Mouse (Mus musculus): ENCODE results near the gene Pde12. TPM values are rescaled to one million over a fixed set of nuclear protein-coding genes. Genes with fewer than 3 reads are reported as not detected.
"Not testable (repeated sequence)": the region's sequence is repeated elsewhere in the genome, so short reads cannot be mapped to it uniquely, and the experiment has no call there.

The Pde12 gene
- polyA plus RNA-seq (2015; fragmentation: Nextera tagmentation; extraction: Ambion mirVana): 11.5 and 12.2 TPM in 2 replicates

- Histone ChIP-seq H3K4me1 (replicated peaks) (peaks cover 35% of the 10 kb centered on the region), H3K4me2 (peak within 1 kb of the TSS; percentile 100), H3K36me3 (peaks cover 18% of the 10 kb centered on the region), H3K9me3 (no peaks in the 10 kb centered on the region), H3K27me3 (0 out of 2 replicates have a peak, but pooled peaks cover 6% of the 10 kb centered on the region), H3K9ac (peak within 1 kb of the TSS; percentile 93), H3K4me3 (peak within 1 kb of the TSS; percentile 99), H3K27ac (replicated peaks) (peak within 1 kb of the TSS; percentile 82)
- WGBS: under 1% methylated on average over 70 of the region's 70 CpGs
- ATAC-seq (ENCODE audit: low read depth): peak; percentile 94
Measured at GRCm38 (mm10) chr14:26669292-26670073, at the start of gene Pde12. Gene Pde12 (minus strand): TSS chr14:26669883.

GRCm38 (mm10) chr14:26705246-26705645 is 35.6 kb upstream of the Pde12 start:
- H3K27ac ChIP-seq (replicated peaks); ATAC-seq (ENCODE audit: low read depth); H3K4me2 ChIP-seq; H3K4me1 ChIP-seq (replicated peaks); H3K27me3 ChIP-seq; H3K36me3 ChIP-seq; H3K9me3 ChIP-seq; H3K4me3 ChIP-seq; H3K9ac ChIP-seq: not testable (repeated sequence)
- WGBS: 82% methylated on average over 5 of the region's 5 CpGs

- H3K36me3 ChIP-seq: no peaks in the 10 kb centered on the region
- H3K4me1 ChIP-seq (replicated peaks): no peaks in the 10 kb centered on the region
- no peak overlapping the region for H3K4me3 ChIP-seq
- no peaks in the 10 kb centered on the region for H3K27me3 ChIP-seq
- H3K9ac ChIP-seq: no peak overlapping the region
- no peaks in the 10 kb centered on the region for H3K9me3 ChIP-seq
- ATAC-seq (ENCODE audit: low read depth): no peak
- H3K27ac ChIP-seq (replicated peaks): no peak overlapping the region
- no peak overlapping the region for H3K4me2 ChIP-seq
Measured at GRCm38 (mm10) chr14:26697912-26698311, 28.2 kb upstream of the Pde12 start.

- Histone ChIP-seq H3K27me3 (no peaks in the 10 kb centered on the region), H3K9me3 (no peaks in the 10 kb centered on the region), H3K27ac (replicated peaks) (no peak within 1 kb of the TSS), H3K4me3 (no peak within 1 kb of the TSS), H3K36me3 (no peaks in the 10 kb centered on the region), H3K4me1 (replicated peaks) (no peaks in the 10 kb centered on the region), H3K4me2 (no peak within 1 kb of the TSS), H3K9ac (no peak within 1 kb of the TSS)
- 93% methylated on average over 3 of the region's 3 CpGs for WGBS
- ATAC-seq (ENCODE audit: low read depth): no peak
Measured at GRCm38 (mm10) chr14:26692974-26693373, 23.3 kb upstream of the Pde12 start, which contains the start of gene Dnah12. Gene Dnah12 (plus strand): TSS chr14:26693274.

DNA sequence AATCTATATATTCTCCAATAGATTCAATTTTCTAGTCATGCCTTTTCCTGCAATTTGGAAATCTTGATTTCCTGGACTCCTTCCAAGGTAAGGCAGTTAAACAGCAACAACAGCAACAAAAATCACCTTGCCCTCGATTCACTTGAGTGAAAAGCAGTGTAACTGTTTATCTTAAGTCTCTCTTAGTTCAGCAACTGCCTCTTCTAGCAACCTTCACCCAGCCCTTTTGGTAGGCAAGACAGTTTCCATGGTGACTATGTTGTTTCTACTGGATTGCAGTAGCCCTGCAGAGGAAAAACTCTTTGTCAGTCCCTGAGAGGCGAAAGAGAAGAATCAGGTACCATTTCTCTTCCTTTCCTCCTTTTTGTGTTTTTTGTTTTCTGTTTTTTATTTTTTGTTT is 21.7 kb upstream of the Pde12 start:
- 54% methylated on average over 2 of the region's 2 CpGs for WGBS
- Histone ChIP-seq H3K27me3 (no peaks in the 10 kb centered on the region), H3K9me3 (no peaks in the 10 kb centered on the region), H3K4me2 (no peak overlapping the region), H3K9ac (no peak overlapping the region), H3K4me3 (no peak overlapping the region), H3K4me1 (replicated peaks) (no peaks in the 10 kb centered on the region), H3K36me3 (no peaks in the 10 kb centered on the region), H3K27ac (replicated peaks) (no peak overlapping the region)
- ATAC-seq (ENCODE audit: low read depth): no peak

DNA sequence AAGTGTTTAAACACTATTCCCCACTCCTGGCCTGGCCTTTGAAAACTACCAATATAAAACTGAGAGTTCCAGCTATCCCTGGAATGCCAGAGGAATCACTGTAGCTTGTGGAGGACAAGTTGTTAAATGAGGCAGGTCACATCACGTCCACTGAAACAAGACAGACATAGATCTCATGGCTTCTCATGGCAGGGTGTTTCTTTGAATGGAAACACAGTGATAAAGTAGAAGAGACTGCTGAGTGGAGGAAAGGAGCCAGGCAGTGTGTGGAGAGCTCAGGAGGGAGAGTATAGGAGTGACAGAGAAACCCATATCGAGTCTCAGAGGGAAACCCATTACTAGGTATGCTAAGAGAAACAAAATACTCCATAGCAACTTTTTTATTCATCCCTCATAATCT is 21.0 kb upstream of the Pde12 start:
- ATAC-seq (ENCODE audit: low read depth): no peak
- Histone ChIP-seq H3K4me1 (replicated peaks) (no peaks in the 10 kb centered on the region), H3K27ac (replicated peaks) (no peak overlapping the region), H3K4me3 (no peak overlapping the region), H3K9me3 (no peaks in the 10 kb centered on the region), H3K9ac (no peak overlapping the region), H3K27me3 (no peaks in the 10 kb centered on the region), H3K36me3 (no peaks in the 10 kb centered on the region), H3K4me2 (no peak overlapping the region)
- WGBS: 73% methylated on average over 2 of the region's 2 CpGs

- WGBS: 85% methylated on average over 5 of the region's 5 CpGs
- no peaks in the 10 kb centered on the region for H3K36me3 ChIP-seq
- H3K27me3 ChIP-seq: peaks cover 12% of the 10 kb centered on the region; the same call in 1 of the 2 replicates
- H3K4me1 ChIP-seq (replicated peaks): no peaks in the 10 kb centered on the region; the same call in 1 of the 2 replicates
- H3K9ac ChIP-seq: no peak overlapping the region
- no peak overlapping the region for H3K4me2 ChIP-seq
- no peak for ATAC-seq (ENCODE audit: low read depth)
- H3K4me3 ChIP-seq: no peak overlapping the region
- no peaks in the 10 kb centered on the region for H3K9me3 ChIP-seq
- H3K27ac ChIP-seq (replicated peaks): no peak overlapping the region
Measured at GRCm38 (mm10) chr14:26675791-26676190, 6.1 kb upstream of the Pde12 start.

- peaks cover 12% of the 10 kb centered on the region; the same call in 1 of the 2 replicates for H3K27me3 ChIP-seq
- H3K4me3 ChIP-seq: no peak overlapping the region
- 20% methylated on average over 12 of the region's 12 CpGs for WGBS
- no peaks in the 10 kb centered on the region for H3K36me3 ChIP-seq
- H3K4me2 ChIP-seq: no peak overlapping the region
- no peak for ATAC-seq (ENCODE audit: low read depth)
- H3K4me1 ChIP-seq (replicated peaks): peaks cover 4% of the 10 kb centered on the region
- no peaks in the 10 kb centered on the region for H3K9me3 ChIP-seq
- H3K27ac ChIP-seq (replicated peaks): no peak overlapping the region
- H3K9ac ChIP-seq: no peak overlapping the region
Measured at GRCm38 (mm10) chr14:26675371-26675770, 5.7 kb upstream of the Pde12 start.

DNA sequence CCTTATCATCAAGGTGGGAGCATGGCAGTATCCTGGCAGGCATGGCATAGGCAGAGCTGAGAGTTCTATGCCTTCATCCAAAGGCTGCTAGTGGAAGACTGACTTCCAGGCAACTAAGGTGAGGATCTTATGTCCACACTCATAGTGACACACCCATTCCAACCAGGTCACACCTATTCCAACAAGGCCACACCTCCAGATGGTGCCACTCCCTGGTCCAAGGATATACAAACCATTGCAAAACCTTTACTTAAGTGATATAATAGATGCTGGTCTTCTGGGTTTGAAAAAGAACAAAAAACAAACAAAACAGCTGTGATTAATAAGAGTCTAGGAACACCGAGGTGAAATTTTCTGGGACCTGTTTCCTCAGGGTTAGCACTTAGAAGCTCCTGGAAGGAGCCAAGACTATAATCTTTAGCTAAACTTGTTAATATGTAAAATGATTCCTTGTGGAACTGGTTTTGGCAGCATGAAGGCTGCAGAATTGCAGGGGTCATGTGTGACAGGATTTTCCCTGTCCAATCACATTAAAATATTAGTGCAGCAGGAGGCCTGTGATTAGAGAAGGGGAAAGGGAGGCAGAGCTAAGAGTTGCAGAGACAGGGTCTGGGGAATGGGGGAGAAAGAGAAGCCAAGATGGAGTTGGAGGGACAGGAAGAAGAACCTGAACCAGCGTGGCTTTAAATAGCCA is 4.9 kb upstream of the Pde12 start:
- H3K4me1 ChIP-seq (replicated peaks); H3K4me3 ChIP-seq; H3K27ac ChIP-seq (replicated peaks); H3K4me2 ChIP-seq; H3K9ac ChIP-seq; H3K9me3 ChIP-seq; H3K36me3 ChIP-seq; ATAC-seq (ENCODE audit: low read depth): not testable (repeated sequence)
- WGBS: 90% methylated on average over 2 of the region's 2 CpGs
- H3K27me3 ChIP-seq: peaks cover 12% of the 10 kb centered on the region; the same call in 1 of the 2 replicates

GRCm38 (mm10) chr14:26671870-26672615 is 2.4 kb upstream of the Pde12 start:
- not testable (repeated sequence) for H3K36me3 ChIP-seq; H3K27ac ChIP-seq (replicated peaks); H3K4me2 ChIP-seq; H3K4me3 ChIP-seq; H3K9ac ChIP-seq; H3K9me3 ChIP-seq; ATAC-seq (ENCODE audit: low read depth)
- 70% methylated on average over 17 of the region's 17 CpGs for WGBS
- H3K4me1 ChIP-seq (replicated peaks): peaks cover 23% of the 10 kb centered on the region
- peaks cover 12% of the 10 kb centered on the region; the same call in 1 of the 2 replicates for H3K27me3 ChIP-seq

- Histone ChIP-seq H3K27me3 (peaks cover 11% of the 10 kb centered on the region; the same call in 1 of the 2 replicates), H3K4me1 (replicated peaks) (peaks cover 34% of the 10 kb centered on the region), H3K9ac (no peak overlapping the region), H3K4me3 (no peak overlapping the region), H3K27ac (replicated peaks) (no peak overlapping the region), H3K9me3 (no peaks in the 10 kb centered on the region), H3K4me2 (no peak overlapping the region), H3K36me3 (peaks cover 5% of the 10 kb centered on the region; the same call in 1 of the 2 replicates)
- no peak for ATAC-seq (ENCODE audit: low read depth)
Measured at GRCm38 (mm10) chr14:26670964-26671363, 1.3 kb upstream of the Pde12 start.
